Mouse (Mus musculus) C2C12 (cell line): Measurements from ENCODE around the gene Mblac1.

Source experiments
- CEBPB ChIP-seq: IDR thresholded peaks from one replicate; pipeline ENCODE4 v1.6.1; 2011; ENCODE audit warnings: low read depth, mild to moderate bottlenecking, control low read depth, moderate library complexity
- CTCF ChIP-seq: IDR thresholded peaks from one replicate; pipeline ENCODE4 v1.5.1; 2011; ENCODE audit not compliant: control insufficient read depth, insufficient read depth, insufficient read length
- FOSL1 ChIP-seq: IDR thresholded peaks from one replicate; pipeline ENCODE4 v1.8.0; 2011; ENCODE audit warnings: mild to moderate bottlenecking, low read length; ENCODE audit not compliant: poor library complexity, insufficient read depth, severe bottlenecking
- MAX ChIP-seq: IDR thresholded peaks from one replicate; pipeline ENCODE4 v1.6.1; 2011; ENCODE audit warnings: mild to moderate bottlenecking, control low read depth
- MYOG ChIP-seq: IDR thresholded peaks from one replicate; pipeline ENCODE4 v1.6.1; 2011; ENCODE audit not compliant: control insufficient read depth, insufficient read length; ENCODE audit errors: extremely low read depth
- USF1 ChIP-seq: IDR thresholded peaks from one replicate; pipeline ENCODE4 v1.6.1; 2011; ENCODE audit warnings: low read depth, mild to moderate bottlenecking, control low read depth, moderate library complexity

- no peak for TF ChIP-seq MAX
- TF ChIP-seq CTCF = no peak
- no peak for TF ChIP-seq USF1
- no peak for TF ChIP-seq CEBPB
- no peak for TF ChIP-seq FOSL1
- TF ChIP-seq MYOG = no peak
Measured at GRCm38 (mm10) chr5:138228026-138228425, 33.9 kb downstream of the Mblac1 start.
